8 mouse cellular contexts compared by ENCODE assay signal in genomic region chr5:36581924-36582642, GRCm38 (mm10). TPM values are rescaled to one million over a fixed set of nuclear protein-coding genes. Genes with fewer than 3 reads are reported as not detected.
DNase-seq lines count a peak whose midpoint lies in the region; ATAC-seq lines count a peak whose summit lies in the region.

No protein-coding gene starts in this region.

- peak overlapping the region; percentile 82 for H3K27ac ChIP-seq in hindbrain, embryonic 12.5 days

- no peaks in the 10 kb centered on the region for H3K36me3 ChIP-seq in hindbrain, embryonic 12.5 days

- peak overlapping the region; percentile 76 for H3K9ac ChIP-seq in hindbrain, embryonic 12.5 days

- H3K27me3 ChIP-seq in hindbrain, embryonic 12.5 days = no peaks in the 10 kb centered on the region

- peak; percentile 100 for DNase-seq in NIH3T3 (ENCODE audit: low read depth)
- DNase-seq in cerebellum, postnatal 10 days = peak; percentile 98 to 99
- DNase-seq in frontal cortex, postnatal 10 days (ENCODE audit: low spot score in 2 of 2) = peak; percentile 98 to 99
- peak; percentile 97 to 99 for DNase-seq in layer of hippocampus, postnatal 14 days (ENCODE audit: low spot score in 2 of 2)
- DNase-seq in lung, postnatal 14 days = peak; percentile 100
- peak; percentile 99 for DNase-seq in retina, adult 2 months (ENCODE audit: low read depth, low spot score)
- DNase-seq in thymus, postnatal 36 days = peak; percentile 100

- H3K9me3 ChIP-seq in hindbrain, embryonic 12.5 days (replicated peaks) = no peaks in the 10 kb centered on the region

- peaks cover 13% of the 10 kb centered on the region for H3K4me1 ChIP-seq in hindbrain, embryonic 12.5 days

- WGBS in hindbrain, embryonic 12.5 days = 2% methylated on average over 54 of the region's 54 CpGs

- H3K4me2 ChIP-seq in hindbrain, embryonic 12.5 days (replicated peaks) = peak overlapping the region; percentile 89

- peak; percentile 96 for ATAC-seq in hindbrain, embryonic 12.5 days (ENCODE audit: low FRiP score)

- peak overlapping the region; percentile 54 for H3K4me3 ChIP-seq in hindbrain, embryonic 12.5 days

RNA-seq across cellular contexts. Expression of gene Tbc1d14, which starts 11.0 kb away (rescaled TPM):
- 56.2 and 57.4 TPM in 2 replicates for polyA plus RNA-seq in hindbrain, embryonic 12.5 days (2016; fragmentation: Nextera tagmentation; extraction: Ambion mirVana)
- total RNA-seq in layer of hippocampus, postnatal 14 days (2021) = 100 to 1,000 TPM in 1 of 2 experiments, 10 to 100 TPM in 1; 90.4 to 103 TPM

Comparison
In these comparisons a context has a peak if more than half of its experiments do, and no peak if none do; other contexts are left out.
1. Peak in every context shown above with its lines: DNase-seq, ATAC-seq, H3K4me3 ChIP-seq and H3K27ac ChIP-seq.